Mouse (Mus musculus) embryonic facial prominence, embryonic 10.5 days (tissue): Measurements from ENCODE around the gene Sash3. TPM values are rescaled to one million over a fixed set of nuclear protein-coding genes. Genes with fewer than 3 reads are reported as not detected.

Source experiments
- polyA plus RNA-seq: library from polyadenylated mRNA; unstranded; fragments of >200 nt; fragmentation: Nextera tagmentation; extraction: Ambion mirVana; gene quantifications from 2 replicates; pipeline ENCODE4 v1.2.1, GENCODE M21; 2016

Sash3 gene
- polyA plus RNA-seq, 1 experiment from 2014 or later: 1.2 TPM

Other genes starting within 250 kb of the Sash3 start
- 17.1 and 17.5 TPM in 2 replicates for gene Ocrl, start 234.0 kb upstream of the Sash3 start, polyA plus RNA-seq
- 3.8 and 4.2 TPM in 2 replicates for gene Apln, start 111.6 kb upstream of the Sash3 start, polyA plus RNA-seq
- gene Xpnpep2, start 37.7 kb upstream of the Sash3 start, polyA plus RNA-seq: 1.2 and 1.3 TPM in 2 replicates
- 1.9 and 3.1 TPM in 2 replicates for gene Zdhhc9, start 62.4 kb downstream of the Sash3 start, polyA plus RNA-seq
- 22.3 and 22.8 TPM in 2 replicates for gene Utp14a, start 110.4 kb downstream of the Sash3 start, polyA plus RNA-seq
- 4.6 and 4.8 TPM in 2 replicates for gene Bcorl1, start 194.9 kb downstream of the Sash3 start, polyA plus RNA-seq